Mouse (Mus musculus): ENCODE measurements around the gene Ppp2r5e. TPM values are rescaled to one million over a fixed set of nuclear protein-coding genes. Genes with fewer than 3 reads are reported as not detected.

Gene Ppp2r5e
- polyA plus RNA-seq (2016; fragmentation: Nextera tagmentation; extraction: Ambion mirVana) = 25.3 and 29.1 TPM in 2 replicates

- Histone ChIP-seq H3K36me3 (peaks cover 14% of the 10 kb centered on the region), H3K4me3 (peak within 1 kb of the TSS; percentile 100), H3K27me3 (no peaks in the 10 kb centered on the region), H3K9ac (replicated peaks) (peak within 1 kb of the TSS; percentile 95), H3K4me2 (replicated peaks) (peak within 1 kb of the TSS; percentile 88), H3K4me1 (peaks cover 20% of the 10 kb centered on the region), H3K27ac (replicated peaks) (peak within 1 kb of the TSS; percentile 98), H3K9me3 (no peaks in the 10 kb centered on the region)
- under 1% methylated on average over 70 of the region's 72 CpGs for WGBS
- peak; percentile 99 for ATAC-seq (ENCODE audit: low FRiP score, low read depth)
Measured at GRCm38 (mm10) chr12:75596154-75597002, at the start of gene Ppp2r5e. Ppp2r5e (minus strand) TSS chr12:75596245.

GRCm38 (mm10) chr12:75645780-75646179 lies 49.7 kb upstream of the Ppp2r5e start:
- WGBS = 89% methylated on average over 1 of the region's 1 CpGs
- H3K27ac ChIP-seq (replicated peaks) = no peak overlapping the region
- no peak overlapping the region for H3K4me2 ChIP-seq (replicated peaks)
- no peaks in the 10 kb centered on the region for H3K27me3 ChIP-seq
- no peaks in the 10 kb centered on the region for H3K36me3 ChIP-seq
- H3K9me3 ChIP-seq = 0 out of 2 replicates have a peak, but pooled peaks cover 2% of the 10 kb centered on the region
- H3K4me3 ChIP-seq = no peak overlapping the region
- H3K4me1 ChIP-seq = peaks cover 10% of the 10 kb centered on the region; the same call in 1 of the 2 replicates
- H3K9ac ChIP-seq (replicated peaks) = no peak overlapping the region
- ATAC-seq (ENCODE audit: low FRiP score, low read depth) = no peak

- Histone ChIP-seq H3K4me2 (replicated peaks) (no peak overlapping the region), H3K9ac (replicated peaks) (no peak overlapping the region), H3K9me3 (no peaks in the 10 kb centered on the region), H3K27ac (replicated peaks) (no peak overlapping the region), H3K36me3 (no peaks in the 10 kb centered on the region), H3K27me3 (no peaks in the 10 kb centered on the region), H3K4me1 (no peaks in the 10 kb centered on the region), H3K4me3 (no peak overlapping the region)
- ATAC-seq (ENCODE audit: low FRiP score, low read depth) = no peak
- 100% methylated on average over 1 of the region's 1 CpGs for WGBS
Measured at GRCm38 (mm10) chr12:75641726-75642125, 45.7 kb upstream of the Ppp2r5e start.

GRCm38 (mm10) chr12:75638345-75638744 lies 42.3 kb upstream of the Ppp2r5e start:
- Histone ChIP-seq H3K36me3 (no peaks in the 10 kb centered on the region), H3K27ac (replicated peaks) (no peak overlapping the region), H3K9ac (replicated peaks) (no peak overlapping the region), H3K4me2 (replicated peaks) (no peak overlapping the region), H3K9me3 (no peaks in the 10 kb centered on the region), H3K4me3 (no peak overlapping the region), H3K27me3 (no peaks in the 10 kb centered on the region), H3K4me1 (no peaks in the 10 kb centered on the region)
- 95% methylated on average over 2 of the region's 2 CpGs for WGBS
- ATAC-seq (ENCODE audit: low FRiP score, low read depth) = no peak

- WGBS = 92% methylated on average over 3 of the region's 3 CpGs
- H3K4me1 ChIP-seq = no peaks in the 10 kb centered on the region
- no peak overlapping the region for H3K27ac ChIP-seq (replicated peaks)
- H3K36me3 ChIP-seq = peaks cover 3% of the 10 kb centered on the region
- H3K4me2 ChIP-seq (replicated peaks) = no peak overlapping the region
- H3K27me3 ChIP-seq = no peaks in the 10 kb centered on the region
- no peaks in the 10 kb centered on the region for H3K9me3 ChIP-seq
- H3K9ac ChIP-seq (replicated peaks) = no peak overlapping the region
- no peak for ATAC-seq (ENCODE audit: low FRiP score, low read depth)
- no peak overlapping the region for H3K4me3 ChIP-seq
Measured at GRCm38 (mm10) chr12:75637103-75637502, 41.1 kb upstream of the Ppp2r5e start.

GRCm38 (mm10) chr12:75635771-75636430 lies 39.9 kb upstream of the Ppp2r5e start:
- peaks cover 7% of the 10 kb centered on the region for H3K36me3 ChIP-seq
- H3K4me3 ChIP-seq = no peak overlapping the region
- no peak overlapping the region for H3K4me2 ChIP-seq (replicated peaks)
- H3K4me1 ChIP-seq = no peaks in the 10 kb centered on the region
- WGBS = 90% methylated on average over 10 of the region's 10 CpGs
- ATAC-seq (ENCODE audit: low FRiP score, low read depth) = no peak
- no peaks in the 10 kb centered on the region for H3K27me3 ChIP-seq
- no peak overlapping the region for H3K27ac ChIP-seq (replicated peaks)
- H3K9me3 ChIP-seq = no peaks in the 10 kb centered on the region
- H3K9ac ChIP-seq (replicated peaks) = no peak overlapping the region

GRCm38 (mm10) chr12:75629618-75630017 lies 33.6 kb upstream of the Ppp2r5e start:
- ATAC-seq (ENCODE audit: low FRiP score, low read depth) = no peak

GRCm38 (mm10) chr12:75623292-75623691 lies 27.2 kb upstream of the Ppp2r5e start:
- Histone ChIP-seq H3K4me3 (no peak overlapping the region), H3K36me3 (no peaks in the 10 kb centered on the region), H3K9ac (replicated peaks) (no peak overlapping the region), H3K9me3 (peaks cover 5% of the 10 kb centered on the region; the same call in 1 of the 2 replicates), H3K27ac (replicated peaks) (no peak overlapping the region), H3K4me1 (no peaks in the 10 kb centered on the region), H3K27me3 (no peaks in the 10 kb centered on the region), H3K4me2 (replicated peaks) (no peak overlapping the region)
- ATAC-seq (ENCODE audit: low FRiP score, low read depth) = no peak
- WGBS = 92% methylated on average over 5 of the region's 5 CpGs

More at GRCm38 (mm10) chr12:75629618-75630017, 33.6 kb upstream of the Ppp2r5e start:
- H3K27me3 ChIP-seq = no peaks in the 10 kb centered on the region
- no peak overlapping the region for H3K4me2 ChIP-seq (replicated peaks)
- peaks cover 7% of the 10 kb centered on the region for H3K36me3 ChIP-seq
- no peak overlapping the region for H3K27ac ChIP-seq (replicated peaks)
- H3K9ac ChIP-seq (replicated peaks) = no peak overlapping the region
- 64% methylated on average over 1 of the region's 1 CpGs for WGBS
- no peaks in the 10 kb centered on the region for H3K4me1 ChIP-seq
- H3K9me3 ChIP-seq = no peaks in the 10 kb centered on the region
- H3K4me3 ChIP-seq = no peak overlapping the region

- peaks cover 5% of the 10 kb centered on the region; the same call in 1 of the 2 replicates for H3K9me3 ChIP-seq
- WGBS = 89% methylated on average over 3 of the region's 3 CpGs
- no peak overlapping the region for H3K27ac ChIP-seq (replicated peaks)
- no peak overlapping the region for H3K9ac ChIP-seq (replicated peaks)
- no peaks in the 10 kb centered on the region for H3K4me1 ChIP-seq
- ATAC-seq (ENCODE audit: low FRiP score, low read depth) = no peak
- no peak overlapping the region for H3K4me2 ChIP-seq (replicated peaks)
- H3K27me3 ChIP-seq = no peaks in the 10 kb centered on the region
- no peaks in the 10 kb centered on the region for H3K36me3 ChIP-seq
- H3K4me3 ChIP-seq = no peak overlapping the region
Measured at GRCm38 (mm10) chr12:75622835-75623234, 26.8 kb upstream of the Ppp2r5e start.

- no peaks in the 10 kb centered on the region for H3K27me3 ChIP-seq
- H3K36me3 ChIP-seq = no peaks in the 10 kb centered on the region
- no peak overlapping the region for H3K4me3 ChIP-seq
- H3K9ac ChIP-seq (replicated peaks) = no peak overlapping the region
- H3K4me2 ChIP-seq (replicated peaks) = no peak overlapping the region
- H3K9me3 ChIP-seq = peaks cover 3% of the 10 kb centered on the region; the same call in 1 of the 2 replicates
- peaks cover 6% of the 10 kb centered on the region for H3K4me1 ChIP-seq
- no peak overlapping the region for H3K27ac ChIP-seq (replicated peaks)
- 61% methylated on average over 8 of the region's 8 CpGs for WGBS
- no peak for ATAC-seq (ENCODE audit: low FRiP score, low read depth)
Measured at GRCm38 (mm10) chr12:75616841-75617240, 20.8 kb upstream of the Ppp2r5e start.

- WGBS = 8% methylated on average over 24 of the region's 24 CpGs
- no peaks in the 10 kb centered on the region for H3K36me3 ChIP-seq
- no peaks in the 10 kb centered on the region for H3K27me3 ChIP-seq
- no peaks in the 10 kb centered on the region for H3K9me3 ChIP-seq
- H3K4me1 ChIP-seq = peaks cover 6% of the 10 kb centered on the region
- H3K4me2 ChIP-seq (replicated peaks) = peak overlapping the region; percentile 29
- ATAC-seq (ENCODE audit: low FRiP score, low read depth) = no peak
- H3K9ac ChIP-seq (replicated peaks) = no peak overlapping the region
- H3K27ac ChIP-seq (replicated peaks) = no peak overlapping the region
- 0 out of 2 replicates have a peak overlapping the region, but pooled peaks have one; percentile 7 for H3K4me3 ChIP-seq
Measured at GRCm38 (mm10) chr12:75616158-75616791, 20.2 kb upstream of the Ppp2r5e start.

GRCm38 (mm10) chr12:75615556-75615955 lies 19.5 kb upstream of the Ppp2r5e start:
- no peaks in the 10 kb centered on the region for H3K36me3 ChIP-seq
- H3K9me3 ChIP-seq = no peaks in the 10 kb centered on the region
- no peak overlapping the region for H3K4me3 ChIP-seq
- no peak overlapping the region for H3K9ac ChIP-seq (replicated peaks)
- H3K4me2 ChIP-seq (replicated peaks) = no peak overlapping the region
- no peaks in the 10 kb centered on the region for H3K27me3 ChIP-seq
- H3K4me1 ChIP-seq = peaks cover 6% of the 10 kb centered on the region
- ATAC-seq (ENCODE audit: low FRiP score, low read depth) = no peak
- WGBS = 52% methylated on average over 3 of the region's 3 CpGs
- H3K27ac ChIP-seq (replicated peaks) = no peak overlapping the region

Measured in midbrain, embryonic 12.5 days (tissue).